16 mouse cellular contexts compared by ENCODE assay signal in genomic region chr13:110845695-110846094, GRCm38 (mm10).
DNase-seq lines count a peak whose midpoint lies in the region; ATAC-seq and TF ChIP-seq lines count a peak whose summit lies in the region.
"Had no signal": no experiment of that assay in that cellular context is flagged by ENCODE, and none has a peak within 500 bp of the region (broad histone marks: within the 10 kb centered on the region; RNA-seq: fewer than 3 reads in every experiment).

No protein-coding gene starts in this region.

- no peaks in the 10 kb centered on the region for H3K9me3 ChIP-seq in hindbrain, embryonic 11.5 days (ENCODE audit: control insufficient read depth, low read length)
- H3K9me3 ChIP-seq: embryonic facial prominence, embryonic 15.5 days; hindbrain, embryonic 12.5 days; limb, embryonic 15.5 days had no signal

- no peaks in the 10 kb centered on the region for H3K36me3 ChIP-seq in hindbrain, embryonic 11.5 days (ENCODE audit: control insufficient read depth, insufficient read depth, low read length)
- H3K36me3 ChIP-seq: embryonic facial prominence, embryonic 15.5 days; hindbrain, embryonic 12.5 days; limb, embryonic 15.5 days had no signal

- H3K27me3 ChIP-seq in hindbrain, embryonic 11.5 days (ENCODE audit: control insufficient read depth, insufficient read depth, low read length): no peaks in the 10 kb centered on the region
- H3K27me3 ChIP-seq: embryonic facial prominence, embryonic 15.5 days; hindbrain, embryonic 12.5 days; limb, embryonic 15.5 days had no signal

- no peak overlapping the region for H3K9ac ChIP-seq in hindbrain, embryonic 11.5 days (ENCODE audit: low read depth, low read length)
- H3K9ac ChIP-seq: embryonic facial prominence, embryonic 15.5 days; hindbrain, embryonic 12.5 days; limb, embryonic 15.5 days had no signal

- 95% methylated on average over 2 of the region's 2 CpGs for WGBS in hindbrain, embryonic 11.5 days

- no peak for ATAC-seq in hindbrain, embryonic 11.5 days (ENCODE audit: low FRiP score)
- ATAC-seq: activated CD4-positive, CD25-positive, alpha-beta regulatory T cell, adult 4 months had no signal

- no peak overlapping the region for H3K4me2 ChIP-seq in hindbrain, embryonic 11.5 days (replicated peaks; ENCODE audit: low read depth, low read length)
- H3K4me2 ChIP-seq: embryonic facial prominence, embryonic 15.5 days; hindbrain, embryonic 12.5 days; limb, embryonic 15.5 days had no signal

- no peak overlapping the region for H3K4me3 ChIP-seq in gastrocnemius, adult 2 months
- no peak overlapping the region for H3K4me3 ChIP-seq in hindbrain, embryonic 11.5 days (ENCODE audit: low read depth, low read length)
- H3K4me3 ChIP-seq: embryonic facial prominence, embryonic 15.5 days; hindbrain, embryonic 12.5 days; limb, embryonic 15.5 days had no signal

- no peak overlapping the region; the same call in 1 of the 2 replicates for H3K27ac ChIP-seq in gastrocnemius, adult 2 months
- no peak overlapping the region for H3K27ac ChIP-seq in hindbrain, embryonic 11.5 days (ENCODE audit: low read depth, low read length)
- H3K27ac ChIP-seq: embryonic facial prominence, embryonic 15.5 days; hindbrain, embryonic 12.5 days; kidney, postnatal 0 days; limb, embryonic 15.5 days had no signal

- no peaks in the 10 kb centered on the region for H3K4me1 ChIP-seq in hindbrain, embryonic 11.5 days (replicated peaks; ENCODE audit: control insufficient read depth, insufficient read depth, low read length)
- H3K4me1 ChIP-seq: embryonic facial prominence, embryonic 15.5 days; hindbrain, embryonic 12.5 days; limb, embryonic 15.5 days had no signal

- TF ChIP-seq CTCF in gastrocnemius, adult 2 months (IDR thresholded peaks at IDR 0.05): no peak

- intact Hi-C loops in gastrocnemius, adult 2 months (cut with DNase I): loop anchor here (10.0 kb wide), 1 partner anchor 89 kb away; no protein-coding TSS in a partner anchor

- peak; percentile 62 for DNase-seq in gastrocnemius, adult 2 months
- no peak for DNase-seq in gastrocnemius, postnatal 4 days (ENCODE audit: low spot score in 2 of 2)
- peak; percentile 5 for DNase-seq in right cerebral cortex, adult 18-20 months
- DNase-seq in right cerebral cortex, adult 2 months (ENCODE audit: low spot score in 2 of 2): no peak
- DNase-seq in kidney, postnatal 36 days: peak; percentile 11 to 30
- DNase-seq in skeletal muscle tissue, adult 2 months (ENCODE audit: low read depth, low spot score): peak; percentile 74
- DNase-seq in hindbrain, embryonic 11.5 days (ENCODE audit: low spot score): no peak
- DNase-seq in ovary, postnatal 14 days (ENCODE audit: low spot score): no peak
- DNase-seq: cerebellum, postnatal 14 days; layer of hippocampus, postnatal 36 days; thymus, adult 2 months had no signal

Comparison
In these comparisons a context has a peak if more than half of its experiments do, and no peak if none do; other contexts are left out.
1. DNase-seq: peak in gastrocnemius, adult 2 months (single experiment), right cerebral cortex, adult 18-20 months (single experiment), kidney, postnatal 36 days (2 of 2) and skeletal muscle tissue, adult 2 months (single experiment); none in gastrocnemius, postnatal 4 days (0 of 2), right cerebral cortex, adult 2 months (0 of 2), hindbrain, embryonic 11.5 days (single experiment) and ovary, postnatal 14 days (single experiment).